Mouse (Mus musculus): ENCODE results near the gene Rpa1. TPM values are rescaled to one million over a fixed set of nuclear protein-coding genes. Genes with fewer than 3 reads are reported as not detected.

Rpa1 gene
- total and polyA plus RNA-seq, 2 experiments: 10.5 to 21.4 TPM

GRCm38 (mm10) chr11:75336676-75337075, 11.4 kb downstream of the Rpa1 start:
- H3K4me1 ChIP-seq (ENCODE audit: control insufficient read depth, insufficient read depth, low read length): peaks cover 2% of the 10 kb centered on the region; the same call in 1 of the 2 replicates
- H3K36me3 ChIP-seq (ENCODE audit: control insufficient read depth, insufficient read depth, low read length): peaks cover 20% of the 10 kb centered on the region
- 74% methylated on average over 8 of the region's 8 CpGs for WGBS
- DNase-seq (ENCODE audit: extremely low read depth, low read depth, low spot score): no peak
- TF ChIP-seq POLR2A (IDR thresholded peaks at IDR 0.05; ENCODE audit: extremely low read depth, insufficient read depth, low read length): no peak
- TF ChIP-seq CTCF (IDR thresholded peaks at IDR 0.05; ENCODE audit: low read depth, low read length): no peak
- no peaks in the 10 kb centered on the region for H3K27me3 ChIP-seq (ENCODE audit: control insufficient read depth, insufficient read depth, low read length)
- no peak overlapping the region for H3K9ac ChIP-seq (ENCODE audit: low read depth, low read length)
- 0 out of 2 replicates have a peak overlapping the region, but pooled peaks have one; percentile 30 for H3K27ac ChIP-seq (replicated peaks; ENCODE audit: insufficient read depth, low read depth, low read length)
- H3K79me2 ChIP-seq (ENCODE audit: control insufficient read depth, insufficient read depth, low read length): 0 out of 2 replicates have a peak, but pooled peaks cover 2% of the 10 kb centered on the region
- H3K4me3 ChIP-seq (ENCODE audit: insufficient read depth, low read depth, low read length): no peak overlapping the region; the same call in 1 of the 2 replicates

DNA sequence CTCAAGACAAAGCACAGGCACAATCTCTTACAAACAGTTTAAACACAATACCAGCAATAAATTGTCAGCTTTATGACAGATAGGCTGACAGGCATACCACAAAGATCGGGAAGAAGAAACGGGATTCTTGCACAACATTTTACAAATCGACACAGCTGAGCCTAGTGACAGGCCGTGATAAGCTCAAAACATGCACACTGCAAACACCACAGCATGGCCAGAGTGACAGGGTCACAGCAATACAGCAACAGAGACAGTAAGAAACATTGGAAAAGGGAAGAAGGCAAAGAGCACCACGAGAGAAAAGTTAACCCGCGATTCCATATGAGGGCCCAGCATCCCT, 22.2 kb downstream of the Rpa1 start:
- H3K27me3 ChIP-seq (ENCODE audit: control insufficient read depth, insufficient read depth, low read length): no peaks in the 10 kb centered on the region
- H3K36me3 ChIP-seq (ENCODE audit: control insufficient read depth, insufficient read depth, low read length): peaks cover 5% of the 10 kb centered on the region; the same call in 1 of the 2 replicates
- TF ChIP-seq POLR2A (IDR thresholded peaks at IDR 0.05; ENCODE audit: extremely low read depth, insufficient read depth, low read length) (no peak), CTCF (IDR thresholded peaks at IDR 0.05; ENCODE audit: low read depth, low read length) (no peak)
- H3K79me2 ChIP-seq (ENCODE audit: control insufficient read depth, insufficient read depth, low read length): peaks cover 9% of the 10 kb centered on the region; the same call in 1 of the 2 replicates
- DNase-seq (ENCODE audit: extremely low read depth, low read depth, low spot score): peak; percentile 12
- H3K4me3 ChIP-seq (ENCODE audit: insufficient read depth, low read depth, low read length): no peak overlapping the region
- H3K27ac ChIP-seq (replicated peaks; ENCODE audit: insufficient read depth, low read depth, low read length): peak overlapping the region; percentile 47
- WGBS: 22% methylated on average over 7 of the region's 7 CpGs
- H3K4me1 ChIP-seq (ENCODE audit: control insufficient read depth, insufficient read depth, low read length): peaks cover 8% of the 10 kb centered on the region
- H3K9ac ChIP-seq (ENCODE audit: low read depth, low read length): no peak overlapping the region

- H3K36me3 ChIP-seq (ENCODE audit: control insufficient read depth, insufficient read depth, low read length): peaks cover 5% of the 10 kb centered on the region; the same call in 1 of the 2 replicates
- peaks cover 9% of the 10 kb centered on the region; the same call in 1 of the 2 replicates for H3K79me2 ChIP-seq (ENCODE audit: control insufficient read depth, insufficient read depth, low read length)
- peaks cover 8% of the 10 kb centered on the region for H3K4me1 ChIP-seq (ENCODE audit: control insufficient read depth, insufficient read depth, low read length)
- peak overlapping the region; percentile 47 for H3K27ac ChIP-seq (replicated peaks; ENCODE audit: insufficient read depth, low read depth, low read length)
- no peak for TF ChIP-seq CTCF (IDR thresholded peaks at IDR 0.05; ENCODE audit: low read depth, low read length)
- TF ChIP-seq POLR2A (IDR thresholded peaks at IDR 0.05; ENCODE audit: extremely low read depth, insufficient read depth, low read length): no peak
- no peak for DNase-seq (ENCODE audit: extremely low read depth, low read depth, low spot score)
- H3K27me3 ChIP-seq (ENCODE audit: control insufficient read depth, insufficient read depth, low read length): no peaks in the 10 kb centered on the region
- H3K9ac ChIP-seq (ENCODE audit: low read depth, low read length): no peak overlapping the region
- WGBS: 57% methylated on average over 16 of the region's 16 CpGs
- no peak overlapping the region for H3K4me3 ChIP-seq (ENCODE audit: insufficient read depth, low read depth, low read length)
Measured at GRCm38 (mm10) chr11:75325116-75325968, 22.8 kb downstream of the Rpa1 start.

DNA sequence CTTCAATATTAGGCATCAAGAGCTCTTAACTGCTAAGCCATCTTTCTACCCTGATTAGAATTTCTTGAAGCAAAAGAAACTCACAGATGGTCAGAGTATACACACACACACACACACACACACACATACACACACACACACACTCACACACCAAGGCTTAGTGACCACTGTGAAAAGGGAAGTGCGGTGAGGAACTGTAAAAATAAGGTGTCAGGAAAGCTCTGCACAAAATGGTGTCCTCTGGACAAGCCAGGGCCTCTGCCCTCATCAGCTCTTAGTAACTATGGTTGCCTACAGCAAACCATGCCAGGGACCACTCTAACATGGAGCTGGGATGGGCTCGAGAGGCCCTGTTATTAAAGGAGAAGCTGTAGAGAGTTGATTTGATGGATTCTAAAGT, 23.7 kb downstream of the Rpa1 start:
- no peak overlapping the region for H3K9ac ChIP-seq (ENCODE audit: low read depth, low read length)
- H3K4me3 ChIP-seq (ENCODE audit: insufficient read depth, low read depth, low read length): no peak overlapping the region
- H3K79me2 ChIP-seq (ENCODE audit: control insufficient read depth, insufficient read depth, low read length): peaks cover 9% of the 10 kb centered on the region; the same call in 1 of the 2 replicates
- H3K27ac ChIP-seq (replicated peaks; ENCODE audit: insufficient read depth, low read depth, low read length): no peak overlapping the region
- H3K36me3 ChIP-seq (ENCODE audit: control insufficient read depth, insufficient read depth, low read length): peaks cover 5% of the 10 kb centered on the region; the same call in 1 of the 2 replicates
- peaks cover 8% of the 10 kb centered on the region for H3K4me1 ChIP-seq (ENCODE audit: control insufficient read depth, insufficient read depth, low read length)
- no peaks in the 10 kb centered on the region for H3K27me3 ChIP-seq (ENCODE audit: control insufficient read depth, insufficient read depth, low read length)
- 95% methylated on average over 2 of the region's 2 CpGs for WGBS
- no peak for DNase-seq (ENCODE audit: extremely low read depth, low read depth, low spot score)
- TF ChIP-seq CTCF (IDR thresholded peaks at IDR 0.05; ENCODE audit: low read depth, low read length) (no peak), POLR2A (IDR thresholded peaks at IDR 0.05; ENCODE audit: extremely low read depth, insufficient read depth, low read length) (no peak)

DNA sequence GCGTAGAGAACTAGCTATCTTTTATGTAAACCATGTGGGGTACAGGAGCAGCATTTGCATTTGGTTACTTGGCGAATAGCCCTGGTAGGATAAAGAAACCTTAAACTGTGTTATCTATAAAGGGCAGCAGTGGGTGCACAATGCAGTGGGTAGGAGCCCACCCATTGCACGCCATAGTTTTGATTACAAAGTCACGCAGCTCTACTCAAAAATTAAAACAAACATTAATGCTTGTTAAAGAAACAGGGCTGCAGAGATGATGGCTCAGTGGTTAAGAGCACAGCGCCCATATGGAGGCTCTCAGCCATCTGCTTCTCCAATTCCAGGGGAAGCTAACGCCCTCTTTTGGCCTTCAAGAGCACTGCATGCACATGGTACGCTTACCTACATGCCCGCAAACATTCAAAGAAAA, 24.8 kb downstream of the Rpa1 start:
- TF ChIP-seq POLR2A (IDR thresholded peaks at IDR 0.05; ENCODE audit: extremely low read depth, insufficient read depth, low read length): no peak
- TF ChIP-seq CTCF (IDR thresholded peaks at IDR 0.05; ENCODE audit: low read depth, low read length): no peak
- Histone ChIP-seq H3K27me3 (ENCODE audit: control insufficient read depth, insufficient read depth, low read length) (no peaks in the 10 kb centered on the region), H3K4me3 (ENCODE audit: insufficient read depth, low read depth, low read length) (no peak overlapping the region), H3K9ac (ENCODE audit: low read depth, low read length) (no peak overlapping the region), H3K27ac (replicated peaks; ENCODE audit: insufficient read depth, low read depth, low read length) (no peak overlapping the region), H3K4me1 (ENCODE audit: control insufficient read depth, insufficient read depth, low read length) (peaks cover 12% of the 10 kb centered on the region), H3K79me2 (ENCODE audit: control insufficient read depth, insufficient read depth, low read length) (0 out of 2 replicates have a peak, but pooled peaks cover 9% of the 10 kb centered on the region), H3K36me3 (ENCODE audit: control insufficient read depth, insufficient read depth, low read length) (peaks cover 3% of the 10 kb centered on the region; the same call in 1 of the 2 replicates)
- WGBS: 91% methylated on average over 8 of the region's 8 CpGs
- DNase-seq (ENCODE audit: extremely low read depth, low read depth, low spot score): no peak
